Mouse (Mus musculus) ES-E14 (cell line): ENCODE data around the gene Mast4.

Experiments used
- CHD2 ChIP-seq: IDR thresholded peaks from 2 replicates; pipeline ENCODE4 v1.6.1; 2014; ENCODE audit warnings: mild to moderate bottlenecking, low read depth, low read length, inconsistent platforms
- HCFC1 ChIP-seq: IDR thresholded peaks from 2 replicates; pipeline ENCODE4 v1.6.1; 2012; ENCODE audit warnings: low read length, inconsistent platforms, borderline replicate concordance; ENCODE audit not compliant: insufficient read depth
- MAFK ChIP-seq: IDR thresholded peaks from 2 replicates; pipeline ENCODE4 v1.6.1; 2014; ENCODE audit warnings: mild to moderate bottlenecking, low read depth, low read length, inconsistent platforms; ENCODE audit not compliant: insufficient read depth
- ZC3H11A ChIP-seq: IDR thresholded peaks from 2 replicates; pipeline ENCODE4 v1.6.1; 2012; ENCODE audit warnings: low read depth, mild to moderate bottlenecking, inconsistent platforms, low read length, borderline replicate concordance
- ZNF384 ChIP-seq: IDR thresholded peaks from 2 replicates; pipeline ENCODE4 v1.6.1; 2012; ENCODE audit warnings: low read depth, low read length, inconsistent platforms

- no peak for TF ChIP-seq CHD2
- TF ChIP-seq HCFC1 = no peak
- no peak for TF ChIP-seq ZNF384
- TF ChIP-seq MAFK = no peak
- TF ChIP-seq ZC3H11A = no peak
Measured at GRCm38 (mm10) chr13:102866816-102867215, 467.5 kb downstream of the Mast4 start.
